Mouse (Mus musculus) T-helper 2 cell (primary cell): ENCODE measurements around the gene Plin1.

ENCODE experiments used
- in situ Hi-C: fragments of 300-600 bp; cut with MboI, MseI; formaldehyde crosslinking; loops from one replicate; pipeline ENCODE4 v1.15.1; 2025; ENCODE audit warnings: high pct_unique_total_duplicates

The Plin1 gene

GRCm38 (mm10) chr7:79732622-79733021 lies at the start of gene Plin1:
Plin1 (minus strand) TSS chr7:79732903.
- in situ Hi-C loops: no loop called here

GRCm38 (mm10) chr7:79782516-79782855 lies 49.8 kb upstream of the Plin1 start:
- in situ Hi-C loops: no loop called here

DNA sequence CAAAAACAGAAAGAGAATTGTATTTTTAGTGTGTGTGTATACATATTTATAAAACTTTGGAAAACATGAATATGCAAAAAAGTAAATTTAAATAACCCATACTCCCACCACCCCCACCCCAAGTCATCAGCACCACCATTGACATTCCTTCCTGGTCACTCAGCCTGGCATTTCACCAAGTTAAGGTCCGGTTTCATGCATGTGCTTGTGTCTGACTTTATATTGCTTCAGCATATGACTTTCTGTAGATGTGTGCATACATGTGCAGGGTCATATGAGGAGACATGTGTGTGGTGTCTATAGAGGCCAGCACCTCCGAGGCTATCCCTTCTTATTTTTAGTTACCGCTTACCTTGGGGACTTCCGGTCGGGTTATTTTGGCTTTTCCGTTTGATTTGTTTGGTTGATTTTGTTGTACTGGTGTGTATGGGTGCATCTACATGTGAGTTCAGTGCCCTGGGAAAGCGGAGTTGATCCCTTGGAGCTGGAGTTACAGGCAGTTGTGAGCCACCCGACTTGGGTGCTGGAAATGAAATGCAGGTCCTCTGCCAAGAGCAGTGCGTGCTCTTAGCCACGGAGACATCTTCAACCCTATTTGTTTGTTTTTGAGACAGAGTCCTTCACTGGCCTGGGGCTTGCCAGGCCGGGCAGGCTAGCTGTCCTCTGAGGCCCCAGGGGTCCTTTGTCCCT lies 49.3 kb upstream of the Plin1 start:
- in situ Hi-C loops: no loop called here

DNA sequence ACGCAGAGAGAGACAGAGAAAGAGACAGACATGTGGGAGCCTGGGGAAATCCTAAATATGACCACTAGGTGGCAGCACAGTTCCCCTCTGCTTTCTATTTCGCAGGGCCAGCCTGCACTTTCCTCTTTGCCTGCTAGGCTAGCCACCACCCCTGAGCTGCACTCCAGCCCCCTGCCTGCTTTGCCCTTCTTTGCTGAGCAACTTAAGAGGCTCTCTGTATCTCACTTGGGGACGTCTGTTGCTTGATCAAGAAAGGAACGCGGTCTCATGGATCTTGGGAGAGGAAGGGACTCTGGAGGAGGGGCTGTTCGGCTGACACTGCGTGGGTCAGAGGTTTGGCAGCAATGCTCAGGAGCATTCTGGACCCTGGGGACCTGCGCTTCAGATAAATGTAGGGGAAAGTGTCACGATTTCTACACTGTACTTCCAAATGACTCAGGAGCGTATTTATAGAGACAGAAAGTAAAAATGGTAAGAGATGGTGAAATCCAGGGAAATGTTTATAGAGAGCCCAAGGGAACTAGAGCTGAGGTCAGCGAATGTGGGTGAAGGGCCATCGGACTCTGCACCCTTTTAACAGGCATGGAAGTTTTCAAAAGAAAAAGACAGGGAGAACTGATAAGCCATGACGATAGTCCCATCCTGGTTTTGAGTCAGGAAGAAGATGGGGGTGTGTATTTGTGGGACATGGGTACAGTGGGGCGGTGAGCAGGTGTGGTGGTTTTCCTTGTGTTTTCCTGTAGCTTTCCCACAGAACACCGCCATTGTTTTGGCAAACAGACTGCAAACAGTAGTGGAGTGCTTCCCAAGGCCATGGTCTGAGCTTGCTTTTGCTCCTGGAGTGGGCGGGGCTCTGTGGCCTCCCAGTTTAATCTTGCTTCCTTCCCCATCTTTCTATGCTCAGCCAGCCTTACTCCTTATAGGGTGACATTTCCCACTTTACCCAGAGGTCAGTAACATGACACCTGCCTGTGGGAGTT lies 48.2 kb upstream of the Plin1 start:
- in situ Hi-C loops: no loop called here

- in situ Hi-C loops: no loop called here
These were observed 39.1 kb upstream of the Plin1 start for GRCm38 (mm10) chr7:79771561-79772512.

DNA sequence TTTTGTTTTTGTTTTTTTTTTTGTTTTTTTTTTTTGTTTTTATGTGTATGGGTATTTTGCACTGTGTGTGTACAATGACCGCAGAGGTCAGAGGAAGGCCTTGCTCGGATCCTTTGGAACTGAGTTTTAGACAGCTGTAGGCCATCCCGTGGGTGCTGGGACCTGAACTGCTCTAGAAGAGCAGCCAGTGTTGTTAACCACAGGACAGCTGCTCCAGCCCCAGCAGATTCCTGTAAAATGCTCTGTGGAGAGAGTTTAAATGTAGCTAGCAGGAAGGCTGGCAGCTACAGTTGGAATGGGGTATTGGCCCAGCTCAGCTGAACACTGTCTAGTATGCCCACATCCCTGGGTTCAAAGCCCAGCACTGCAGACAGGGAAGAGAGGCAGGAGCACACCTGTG lies 37.0 kb upstream of the Plin1 start:
- in situ Hi-C loops: no loop called here

- in situ Hi-C loops: no loop called here
These were observed 33.3 kb upstream of the Plin1 start for GRCm38 (mm10) chr7:79765991-79766390.

DNA sequence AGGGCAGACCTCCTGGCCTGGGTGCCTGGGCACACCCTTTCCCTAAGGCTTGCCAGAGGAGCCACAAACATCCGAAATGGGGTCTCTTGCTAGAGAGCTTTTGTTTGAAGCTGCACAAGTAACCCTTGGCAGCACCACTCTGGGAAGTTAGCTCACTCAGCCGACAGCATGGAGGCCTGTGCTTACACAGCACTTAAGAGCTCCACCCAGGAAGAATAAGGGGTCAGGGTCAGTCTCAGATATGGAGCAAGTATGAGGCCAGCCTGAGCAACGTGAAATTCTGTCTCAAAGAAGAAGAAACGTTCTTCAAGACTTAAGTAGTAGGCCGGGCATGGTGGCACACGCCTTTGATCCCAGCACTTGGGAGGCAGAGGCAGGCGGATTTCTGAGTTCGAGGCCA lies 29.4 kb upstream of the Plin1 start:
- in situ Hi-C loops: no loop called here

DNA sequence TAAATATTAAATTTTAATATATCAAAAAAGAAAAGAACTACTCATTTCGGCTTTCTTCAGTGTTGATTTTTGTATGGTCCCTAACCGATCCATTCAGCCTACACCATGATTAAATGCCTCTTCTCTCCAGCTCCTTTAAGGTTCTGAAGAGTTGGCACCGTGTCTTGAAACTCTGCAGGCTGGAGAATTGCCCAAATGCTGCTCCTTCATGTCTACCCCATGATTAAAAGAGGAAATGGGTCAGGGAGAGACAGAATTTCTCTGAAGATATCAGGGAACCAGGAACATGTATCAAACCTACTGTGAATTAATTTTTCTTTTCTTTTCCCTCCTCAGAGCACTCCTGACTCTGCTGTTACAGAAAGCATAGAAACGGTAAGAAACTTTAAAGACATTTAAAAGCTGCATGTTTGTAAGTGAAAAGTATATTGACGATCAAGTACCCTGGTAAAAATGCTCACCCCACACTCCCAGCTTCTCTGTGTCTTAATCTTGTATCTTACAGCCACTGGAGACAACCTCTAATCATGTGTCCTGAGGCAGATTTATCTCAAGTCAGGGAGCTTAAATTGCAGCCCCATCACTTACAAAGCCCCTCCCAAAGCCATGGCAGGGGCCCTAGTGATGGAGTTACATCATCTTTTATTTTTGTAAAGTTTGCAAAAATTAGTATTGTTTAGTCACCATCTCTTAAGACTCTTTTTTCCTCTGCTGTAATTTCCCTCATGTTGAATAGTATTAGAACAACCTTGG lies 28.6 kb upstream of the Plin1 start:
- in situ Hi-C loops: no loop called here

- in situ Hi-C loops: no loop called here
These were observed 27.1 kb upstream of the Plin1 start for GRCm38 (mm10) chr7:79759766-79760165.

DNA sequence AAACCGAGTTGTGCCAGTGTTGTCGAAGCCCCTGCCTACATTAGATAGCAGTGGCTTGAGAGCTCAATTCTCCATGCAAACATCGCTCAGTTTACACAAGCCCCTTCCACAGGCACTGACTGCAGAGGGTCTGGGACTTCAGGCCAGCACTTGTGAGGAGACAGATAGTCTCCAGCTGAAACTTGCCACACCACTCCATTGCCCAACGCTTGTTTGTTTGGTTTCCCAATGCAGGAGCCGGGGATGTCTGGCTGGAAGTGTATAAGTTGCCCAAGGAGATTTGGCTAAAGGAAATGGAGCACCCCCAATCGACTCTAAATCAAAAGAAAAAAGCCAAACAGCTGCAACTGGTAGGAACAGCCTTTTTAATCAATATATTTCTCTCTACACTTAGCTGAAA lies 25.5 kb upstream of the Plin1 start:
- in situ Hi-C loops: no loop called here

- in situ Hi-C loops: no loop called here
These were observed 23.6 kb upstream of the Plin1 start for GRCm38 (mm10) chr7:79756334-79756733.

DNA sequence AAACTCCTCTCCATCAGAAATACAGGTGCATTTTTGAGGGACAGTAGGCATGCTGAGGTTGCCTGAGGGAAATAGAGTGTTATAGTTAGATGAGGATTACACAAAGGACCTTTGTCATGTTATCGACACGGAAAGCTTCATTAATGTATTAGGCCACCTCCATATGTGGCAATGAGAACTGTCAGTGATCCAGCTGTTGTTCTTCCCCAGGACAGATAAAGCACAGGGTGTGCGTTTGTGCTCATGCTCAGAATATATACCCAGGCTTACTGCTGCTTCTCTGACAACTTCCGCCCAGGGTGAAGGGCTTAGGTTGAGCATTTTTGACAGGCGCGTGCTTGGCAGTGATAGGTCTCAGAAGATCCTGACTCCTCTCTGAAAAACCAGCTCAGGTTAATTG lies 16.8 kb upstream of the Plin1 start:
- in situ Hi-C loops: no loop called here

GRCm38 (mm10) chr7:79747659-79748058 lies 15.0 kb upstream of the Plin1 start:
- in situ Hi-C loops: no loop called here

GRCm38 (mm10) chr7:79744585-79744984 lies 11.9 kb upstream of the Plin1 start:
- in situ Hi-C loops: no loop called here

GRCm38 (mm10) chr7:79744051-79744450 lies 11.3 kb upstream of the Plin1 start:
- in situ Hi-C loops: no loop called here

- in situ Hi-C loops: no loop called here
These were observed 10.2 kb upstream of the Plin1 start, which contains the start of the genes Pex11a and Wdr93 for GRCm38 (mm10) chr7:79742659-79743536. Pex11a (minus strand) TSS chr7:79743131. Wdr93 (plus strand) TSS chr7:79743163.

DNA sequence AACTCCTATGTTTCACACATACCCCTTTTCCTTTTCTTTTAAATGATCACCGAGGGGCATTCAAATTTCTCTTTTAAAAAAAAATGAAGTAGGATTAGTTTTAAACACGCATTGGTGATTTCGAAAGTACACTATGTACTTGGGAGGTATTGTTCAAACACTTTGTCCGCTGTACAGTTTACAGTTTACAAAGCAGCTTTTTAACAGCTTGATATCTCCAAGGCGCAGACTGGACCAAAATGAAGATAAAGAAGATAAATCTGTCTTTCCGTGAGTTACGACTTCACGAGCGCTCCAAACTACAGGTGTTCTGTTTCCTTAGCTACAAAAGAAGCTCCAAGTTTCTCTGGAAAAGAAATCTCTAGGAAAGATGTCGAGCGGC lies 9.6 kb upstream of the Plin1 start:
- in situ Hi-C loops: no loop called here

GRCm38 (mm10) chr7:79740279-79740678 lies 7.6 kb upstream of the Plin1 start:
- in situ Hi-C loops: no loop called here

DNA sequence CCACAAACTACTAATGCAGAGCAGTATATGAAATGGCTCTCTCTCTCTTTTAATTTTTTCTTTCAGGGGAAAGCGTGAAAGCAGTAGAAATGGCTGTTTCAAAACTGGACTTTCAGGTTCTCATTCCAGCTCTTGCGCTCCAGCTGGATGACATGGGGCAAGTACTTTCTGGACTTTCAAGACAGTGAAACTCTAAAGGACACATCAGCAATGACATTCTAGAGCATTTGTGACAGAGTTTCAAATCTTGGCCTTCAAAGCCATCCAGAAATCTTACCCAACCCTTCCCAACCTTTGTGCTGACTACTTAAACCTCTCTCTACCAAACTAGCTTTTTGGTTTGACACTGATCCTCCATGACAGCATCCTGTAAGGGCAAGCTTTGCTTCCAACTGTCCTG lies 6.2 kb upstream of the Plin1 start:
- in situ Hi-C loops: no loop called here
